Mouse (Mus musculus): Measurements from ENCODE around the gene Tbx15. TPM values are rescaled to one million over a fixed set of nuclear protein-coding genes. Genes with fewer than 3 reads are reported as not detected.
A peak's percentile ranks its signal among the peaks of the same experiment; 100 is the strongest.

Gene Tbx15
- polyA plus RNA-seq, 1 experiment from 2014 or later, result 1.4 TPM

GRCm38 (mm10) chr3:99252461-99253091 lies 12.4 kb downstream of the Tbx15 start:
- H3K27me3 ChIP-seq (ENCODE audit: poor library complexity, severe bottlenecking), result peaks cover 100% of the 10 kb centered on the region
- peaks cover 49% of the 10 kb centered on the region for H3K4me1 ChIP-seq
- peak overlapping the region; percentile 8; the same call in 1 of the 2 replicates for H3K4me3 ChIP-seq
- H3K9me3 ChIP-seq, result no peaks in the 10 kb centered on the region
- DNase-seq (ENCODE audit: extremely low spot score, low spot score), result peak; percentile 52
- no peak overlapping the region for H3K27ac ChIP-seq
- no peaks in the 10 kb centered on the region for H3K36me3 ChIP-seq (replicated peaks)
- under 1% methylated on average over 16 of the region's 16 CpGs for WGBS

GRCm38 (mm10) chr3:99253092-99253488 lies 12.9 kb downstream of the Tbx15 start:
- WGBS, result under 1% methylated on average over 12 of the region's 12 CpGs
- Histone ChIP-seq H3K36me3 (replicated peaks) (no peaks in the 10 kb centered on the region), H3K4me3 (peak overlapping the region; percentile 56), H3K9me3 (no peaks in the 10 kb centered on the region), H3K4me1 (peaks cover 47% of the 10 kb centered on the region), H3K27ac (no peak overlapping the region), H3K27me3 (ENCODE audit: poor library complexity, severe bottlenecking) (peaks cover 100% of the 10 kb centered on the region)
- DNase-seq (ENCODE audit: extremely low spot score, low spot score), result peak; percentile 75

GRCm38 (mm10) chr3:99253497-99254451 lies 13.6 kb downstream of the Tbx15 start:
- under 1% methylated on average over 69 of the region's 73 CpGs for WGBS
- Histone ChIP-seq H3K27me3 (ENCODE audit: poor library complexity, severe bottlenecking) (peaks cover 100% of the 10 kb centered on the region), H3K27ac (peak overlapping the region; percentile 68), H3K4me1 (peaks cover 40% of the 10 kb centered on the region), H3K4me3 (peak overlapping the region; percentile 56), H3K9me3 (no peaks in the 10 kb centered on the region), H3K36me3 (replicated peaks) (no peaks in the 10 kb centered on the region)
- peak; percentile 60 for DNase-seq (ENCODE audit: extremely low spot score, low spot score)

- no peaks in the 10 kb centered on the region for H3K9me3 ChIP-seq
- no peak overlapping the region for H3K27ac ChIP-seq
Measured at GRCm38 (mm10) chr3:99254559-99255151, 14.5 kb downstream of the Tbx15 start.

GRCm38 (mm10) chr3:99255411-99256365 lies 15.5 kb downstream of the Tbx15 start:
- Histone ChIP-seq H3K4me3 (peak overlapping the region; percentile 26; the same call in 1 of the 2 replicates), H3K4me1 (peaks cover 33% of the 10 kb centered on the region), H3K9me3 (no peaks in the 10 kb centered on the region), H3K36me3 (replicated peaks) (no peaks in the 10 kb centered on the region), H3K27me3 (ENCODE audit: poor library complexity, severe bottlenecking) (peaks cover 100% of the 10 kb centered on the region), H3K27ac (no peak overlapping the region)
- WGBS, result 3% methylated on average over 11 of the region's 11 CpGs
- DNase-seq (ENCODE audit: extremely low spot score, low spot score), result no peak

More at GRCm38 (mm10) chr3:99254559-99255151, 14.5 kb downstream of the Tbx15 start:
- H3K27me3 ChIP-seq (ENCODE audit: poor library complexity, severe bottlenecking), result peaks cover 100% of the 10 kb centered on the region
- DNase-seq (ENCODE audit: extremely low spot score, low spot score), result peak; percentile 55
- under 1% methylated on average over 15 of the region's 15 CpGs for WGBS
- H3K4me3 ChIP-seq, result peak overlapping the region; percentile 56
- H3K36me3 ChIP-seq (replicated peaks), result no peaks in the 10 kb centered on the region
- peaks cover 33% of the 10 kb centered on the region for H3K4me1 ChIP-seq

GRCm38 (mm10) chr3:99256366-99256750 lies 16.2 kb downstream of the Tbx15 start:
- 2% methylated on average over 11 of the region's 11 CpGs for WGBS
- no peak for DNase-seq (ENCODE audit: extremely low spot score, low spot score)
- H3K9me3 ChIP-seq, result no peaks in the 10 kb centered on the region
- 0 out of 2 replicates have a peak overlapping the region, but pooled peaks have one; percentile 11 for H3K27ac ChIP-seq
- peak overlapping the region; percentile 26 for H3K4me3 ChIP-seq
- H3K27me3 ChIP-seq (ENCODE audit: poor library complexity, severe bottlenecking), result peaks cover 100% of the 10 kb centered on the region
- no peaks in the 10 kb centered on the region for H3K36me3 ChIP-seq (replicated peaks)
- H3K4me1 ChIP-seq, result peaks cover 33% of the 10 kb centered on the region

GRCm38 (mm10) chr3:99256766-99257165 lies 16.6 kb downstream of the Tbx15 start:
- peak; percentile 68 for DNase-seq (ENCODE audit: extremely low spot score, low spot score)
- Histone ChIP-seq H3K27ac (0 out of 2 replicates have a peak overlapping the region, but pooled peaks have one; percentile 11), H3K4me1 (peaks cover 33% of the 10 kb centered on the region), H3K27me3 (ENCODE audit: poor library complexity, severe bottlenecking) (peaks cover 100% of the 10 kb centered on the region), H3K36me3 (replicated peaks) (no peaks in the 10 kb centered on the region), H3K9me3 (no peaks in the 10 kb centered on the region), H3K4me3 (peak overlapping the region; percentile 26)
- WGBS, result under 1% methylated on average over 20 of the region's 20 CpGs

- WGBS, result 2% methylated on average over 29 of the region's 29 CpGs
- no peaks in the 10 kb centered on the region for H3K36me3 ChIP-seq (replicated peaks)
- peak; percentile 40 for DNase-seq (ENCODE audit: extremely low spot score, low spot score)
Measured at GRCm38 (mm10) chr3:99257586-99258577, 17.7 kb downstream of the Tbx15 start.

GRCm38 (mm10) chr3:99259741-99260270 lies 19.6 kb downstream of the Tbx15 start:
- peaks cover 100% of the 10 kb centered on the region for H3K27me3 ChIP-seq (ENCODE audit: poor library complexity, severe bottlenecking)
- peak; percentile 22 for DNase-seq (ENCODE audit: extremely low spot score, low spot score)
- H3K4me3 ChIP-seq, result no peak overlapping the region
- 3% methylated on average over 6 of the region's 6 CpGs for WGBS
- no peaks in the 10 kb centered on the region for H3K9me3 ChIP-seq
- no peaks in the 10 kb centered on the region for H3K36me3 ChIP-seq (replicated peaks)
- no peak overlapping the region for H3K27ac ChIP-seq
- peaks cover 13% of the 10 kb centered on the region for H3K4me1 ChIP-seq

More at GRCm38 (mm10) chr3:99257586-99258577, 17.7 kb downstream of the Tbx15 start:
- Histone ChIP-seq H3K4me1 (peaks cover 29% of the 10 kb centered on the region), H3K9me3 (no peaks in the 10 kb centered on the region), H3K4me3 (no peak overlapping the region), H3K27ac (no peak overlapping the region), H3K27me3 (ENCODE audit: poor library complexity, severe bottlenecking) (peaks cover 100% of the 10 kb centered on the region)

- Histone ChIP-seq H3K27me3 (ENCODE audit: poor library complexity, severe bottlenecking) (peaks cover 100% of the 10 kb centered on the region), H3K36me3 (replicated peaks) (no peaks in the 10 kb centered on the region), H3K9me3 (no peaks in the 10 kb centered on the region), H3K27ac (no peak overlapping the region), H3K4me3 (no peak overlapping the region), H3K4me1 (peaks cover 16% of the 10 kb centered on the region)
- no peak for DNase-seq (ENCODE audit: extremely low spot score, low spot score)
- WGBS, result 34% methylated on average over 2 of the region's 2 CpGs
Measured at GRCm38 (mm10) chr3:99260395-99260794, 20.2 kb downstream of the Tbx15 start.

GRCm38 (mm10) chr3:99261371-99261791 lies 21.2 kb downstream of the Tbx15 start:
- peaks cover 13% of the 10 kb centered on the region for H3K4me1 ChIP-seq
- no peak overlapping the region for H3K27ac ChIP-seq
- H3K9me3 ChIP-seq, result no peaks in the 10 kb centered on the region
- peak; percentile 46 for DNase-seq (ENCODE audit: extremely low spot score, low spot score)
- H3K36me3 ChIP-seq (replicated peaks), result no peaks in the 10 kb centered on the region
- H3K4me3 ChIP-seq, result no peak overlapping the region
- 1% methylated on average over 18 of the region's 18 CpGs for WGBS
- H3K27me3 ChIP-seq (ENCODE audit: poor library complexity, severe bottlenecking), result peaks cover 100% of the 10 kb centered on the region
